Mouse (Mus musculus): ENCODE results near the gene Ddx56. TPM values are rescaled to one million over a fixed set of nuclear protein-coding genes. Genes with fewer than 3 reads are reported as not detected.
A peak's percentile ranks its signal among the peaks of the same experiment; 100 is the strongest.

The Ddx56 gene
- polyA plus RNA-seq, 1 experiment from 2014 or later, result 96.3 TPM

DNA sequence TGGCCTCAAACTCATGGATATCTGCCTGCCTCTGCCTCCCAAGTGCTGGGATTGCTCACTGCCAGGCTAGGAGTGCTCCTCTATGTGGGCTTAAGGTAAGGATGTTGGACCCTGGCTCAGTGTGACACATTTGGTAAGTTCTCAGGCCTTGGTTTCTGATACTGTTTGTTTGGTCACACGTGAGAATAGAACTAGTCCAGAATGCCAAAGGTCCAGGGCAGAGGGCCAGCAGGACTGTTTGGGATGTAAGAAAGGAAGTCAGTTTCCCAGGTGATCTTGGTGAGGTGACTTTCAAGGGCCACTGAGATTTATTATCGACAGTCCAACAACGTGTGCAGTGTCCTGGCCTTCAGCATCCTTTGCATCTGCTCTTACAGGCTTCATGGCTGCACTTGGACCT, 8.9 kb upstream of the Ddx56 start:
- H3K9ac ChIP-seq (replicated peaks; ENCODE audit: low read depth, low read length), result no peak overlapping the region
- WGBS, result 72% methylated on average over 3 of the region's 3 CpGs
- no peaks in the 10 kb centered on the region for H3K27me3 ChIP-seq (ENCODE audit: control insufficient read depth, insufficient read depth, low read length)

DNA sequence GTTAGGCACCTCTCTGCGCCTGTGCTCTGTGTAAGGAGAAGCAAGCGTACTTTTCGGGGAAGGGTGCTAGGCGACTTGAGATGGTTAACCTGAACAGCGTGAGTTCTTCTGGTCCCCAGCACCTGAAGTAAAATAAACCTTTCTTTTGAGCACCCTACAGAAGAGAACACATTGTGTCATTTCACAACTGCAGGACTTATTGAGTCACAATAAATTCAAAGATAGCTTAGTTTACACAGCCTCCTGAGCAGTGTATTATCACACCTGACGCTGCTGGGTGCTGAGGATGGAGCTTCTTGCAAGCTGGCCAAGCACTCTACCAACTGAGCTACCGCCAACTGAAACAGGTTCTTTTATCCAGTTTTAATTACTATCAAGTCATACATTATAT, 7.5 kb upstream of the Ddx56 start:
- no peaks in the 10 kb centered on the region for H3K9me3 ChIP-seq (ENCODE audit: control insufficient read depth, low read depth, low read length)
- ATAC-seq (ENCODE audit: insufficient number of reproducible peaks, insufficient read depth, low FRiP score, low read depth), result no peak; the same call in 1 of the 2 replicates
- H3K9ac ChIP-seq (replicated peaks; ENCODE audit: low read depth, low read length), result no peak overlapping the region; the same call in 1 of the 2 replicates
- H3K4me1 ChIP-seq (ENCODE audit: control insufficient read depth, insufficient read depth, low read length), result peaks cover 9% of the 10 kb centered on the region
- H3K27ac ChIP-seq (ENCODE audit: low read length), result no peak overlapping the region
- peak overlapping the region; percentile 79 for H3K4me2 ChIP-seq (replicated peaks; ENCODE audit: low read depth, low read length)
- H3K4me3 ChIP-seq (ENCODE audit: low read depth, low read length), result peak overlapping the region; percentile 88
- H3K27me3 ChIP-seq (ENCODE audit: control insufficient read depth, insufficient read depth, low read length), result no peaks in the 10 kb centered on the region
- peaks cover 10% of the 10 kb centered on the region for H3K36me3 ChIP-seq (ENCODE audit: control insufficient read depth, insufficient read depth, low read length)
- WGBS, result 27% methylated on average over 7 of the region's 7 CpGs

More for the DNA sequence above, 8.9 kb upstream of the Ddx56 start:
- H3K27ac ChIP-seq (ENCODE audit: low read length), result no peak overlapping the region
- H3K4me3 ChIP-seq (ENCODE audit: low read depth, low read length), result no peak overlapping the region
- no peak for ATAC-seq (ENCODE audit: insufficient number of reproducible peaks, insufficient read depth, low FRiP score, low read depth)
- H3K36me3 ChIP-seq (ENCODE audit: control insufficient read depth, insufficient read depth, low read length), result peaks cover 2% of the 10 kb centered on the region
- H3K9me3 ChIP-seq (ENCODE audit: control insufficient read depth, low read depth, low read length), result no peaks in the 10 kb centered on the region
- peaks cover 9% of the 10 kb centered on the region for H3K4me1 ChIP-seq (ENCODE audit: control insufficient read depth, insufficient read depth, low read length)
- no peak overlapping the region for H3K4me2 ChIP-seq (replicated peaks; ENCODE audit: low read depth, low read length)

DNA sequence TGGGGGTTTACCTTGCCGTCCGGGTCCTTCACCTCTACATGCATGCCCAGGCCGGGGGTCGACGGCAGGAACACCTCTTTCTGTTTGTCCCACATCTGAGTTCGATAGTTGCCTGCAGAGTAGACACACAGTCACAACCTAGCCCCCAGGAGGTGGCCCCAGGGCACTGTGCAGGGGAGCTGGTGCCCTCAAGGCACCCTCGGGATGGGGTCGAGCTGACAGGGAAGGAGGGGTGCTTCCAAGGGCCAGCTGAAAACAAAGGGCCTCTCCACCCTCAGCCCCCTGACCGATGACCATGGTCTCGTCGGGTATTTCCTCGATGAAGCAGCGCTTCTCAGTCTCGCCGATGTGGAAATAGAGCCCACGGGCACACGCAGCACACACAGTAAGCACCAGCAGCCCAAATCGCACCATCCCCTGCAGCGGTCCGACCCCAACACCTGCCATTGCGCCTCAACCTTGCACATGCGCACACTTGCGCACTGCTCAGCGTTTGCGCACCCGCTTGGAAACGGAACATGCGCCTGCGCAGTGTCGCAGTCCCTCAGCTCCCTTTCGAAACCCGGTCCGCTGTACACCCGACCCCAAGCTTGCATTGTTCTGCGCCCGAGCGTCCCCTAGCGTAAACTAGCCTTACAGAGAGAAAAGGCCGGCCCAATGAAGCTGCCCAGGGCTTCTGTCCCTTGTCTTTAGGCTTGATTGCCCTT, 7.0 kb upstream of the Ddx56 start, which contains the start of gene Tmed4:
Gene Tmed4 (minus strand): TSS at position 484 of the 707 bp plus-strand sequence.
- no peaks in the 10 kb centered on the region for H3K27me3 ChIP-seq (ENCODE audit: control insufficient read depth, insufficient read depth, low read length)
- peak within 1 kb of the TSS; percentile 79 for H3K4me2 ChIP-seq (replicated peaks; ENCODE audit: low read depth, low read length)
- H3K36me3 ChIP-seq (ENCODE audit: control insufficient read depth, insufficient read depth, low read length), result peaks cover 10% of the 10 kb centered on the region
- peak; percentile 97 for ATAC-seq (ENCODE audit: insufficient number of reproducible peaks, insufficient read depth, low FRiP score, low read depth)
- H3K9ac ChIP-seq (replicated peaks; ENCODE audit: low read depth, low read length), result peak within 1 kb of the TSS; percentile 73
- under 1% methylated on average over 39 of the region's 39 CpGs for WGBS
- no peaks in the 10 kb centered on the region for H3K9me3 ChIP-seq (ENCODE audit: control insufficient read depth, low read depth, low read length)
- peak within 1 kb of the TSS; percentile 88 for H3K4me3 ChIP-seq (ENCODE audit: low read depth, low read length)
- H3K4me1 ChIP-seq (ENCODE audit: control insufficient read depth, insufficient read depth, low read length), result peaks cover 9% of the 10 kb centered on the region
- no peak within 1 kb of the TSS for H3K27ac ChIP-seq (ENCODE audit: low read length)

DNA sequence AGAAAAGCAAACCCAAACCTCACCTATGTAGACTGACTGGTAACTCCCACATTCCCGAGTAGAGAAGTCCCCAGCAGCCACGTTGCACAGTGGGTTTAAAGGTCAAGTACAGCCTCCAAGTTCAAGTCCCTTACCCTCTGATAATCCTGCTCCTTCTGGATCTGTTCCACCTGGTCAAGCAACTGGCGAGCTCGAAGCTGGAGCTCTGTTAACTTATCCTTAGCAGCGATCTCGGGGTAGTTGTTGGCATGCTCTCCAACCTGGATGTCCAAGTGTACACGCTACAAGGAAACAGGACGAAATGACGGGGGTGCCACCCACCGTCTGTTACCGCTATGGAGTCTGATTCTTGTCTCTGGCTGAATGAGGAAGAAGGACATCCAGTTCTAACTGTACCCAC, 6.0 kb upstream of the Ddx56 start:
- 47% methylated on average over 11 of the region's 11 CpGs for whole genome bisulfite sequencing

DNA sequence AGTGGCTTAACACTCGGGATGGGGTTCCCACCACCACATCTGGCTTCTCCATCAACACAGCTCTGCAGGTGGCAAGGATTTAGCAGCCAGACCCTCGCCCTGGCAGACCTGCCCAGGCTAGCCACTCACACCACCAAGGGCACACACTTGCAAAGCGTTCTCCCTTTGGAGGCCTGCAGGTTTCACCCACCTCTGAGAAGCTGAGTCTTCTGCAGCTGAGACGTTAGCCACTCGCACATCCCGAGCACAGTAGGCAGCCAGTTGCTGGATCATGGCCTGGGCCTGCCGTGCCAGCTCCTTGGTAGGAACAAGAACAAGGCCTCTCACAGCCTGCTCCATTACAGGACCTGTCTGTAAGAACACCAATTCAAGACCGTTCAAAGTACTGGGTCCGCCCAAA, 951 bp downstream of the Ddx56 start:
- Histone ChIP-seq H3K4me1 (ENCODE audit: control insufficient read depth, insufficient read depth, low read length) (peaks cover 8% of the 10 kb centered on the region), H3K27ac (ENCODE audit: low read length) (no peak overlapping the region), H3K4me2 (replicated peaks; ENCODE audit: low read depth, low read length) (peak overlapping the region; percentile 97), H3K9ac (replicated peaks; ENCODE audit: low read depth, low read length) (peak overlapping the region; percentile 89), H3K27me3 (ENCODE audit: control insufficient read depth, insufficient read depth, low read length) (no peaks in the 10 kb centered on the region), H3K4me3 (ENCODE audit: low read depth, low read length) (peak overlapping the region; percentile 97), H3K36me3 (ENCODE audit: control insufficient read depth, insufficient read depth, low read length) (peaks cover 52% of the 10 kb centered on the region), H3K9me3 (ENCODE audit: control insufficient read depth, low read depth, low read length) (no peaks in the 10 kb centered on the region)
- WGBS, result 76% methylated on average over 9 of the region's 9 CpGs
- no peak for ATAC-seq (ENCODE audit: insufficient number of reproducible peaks, insufficient read depth, low FRiP score, low read depth)

More for the DNA sequence above, 6.0 kb upstream of the Ddx56 start:
- Histone ChIP-seq H3K4me1 (ENCODE audit: control insufficient read depth, insufficient read depth, low read length) (peaks cover 9% of the 10 kb centered on the region), H3K27ac (ENCODE audit: low read length) (no peak overlapping the region), H3K4me3 (ENCODE audit: low read depth, low read length) (peak overlapping the region; percentile 88), H3K27me3 (ENCODE audit: control insufficient read depth, insufficient read depth, low read length) (no peaks in the 10 kb centered on the region), H3K36me3 (ENCODE audit: control insufficient read depth, insufficient read depth, low read length) (peaks cover 10% of the 10 kb centered on the region), H3K9me3 (ENCODE audit: control insufficient read depth, low read depth, low read length) (no peaks in the 10 kb centered on the region), H3K4me2 (replicated peaks; ENCODE audit: low read depth, low read length) (peak overlapping the region; percentile 79), H3K9ac (replicated peaks; ENCODE audit: low read depth, low read length) (peak overlapping the region; percentile 73)
- ATAC-seq (ENCODE audit: insufficient number of reproducible peaks, insufficient read depth, low FRiP score, low read depth), result no peak

- peaks cover 77% of the 10 kb centered on the region for H3K36me3 ChIP-seq (ENCODE audit: control insufficient read depth, insufficient read depth, low read length)
- WGBS, result 80% methylated on average over 10 of the region's 10 CpGs
- H3K27ac ChIP-seq (ENCODE audit: low read length), result no peak overlapping the region
- ATAC-seq (ENCODE audit: insufficient number of reproducible peaks, insufficient read depth, low FRiP score, low read depth), result no peak
- no peak overlapping the region for H3K9ac ChIP-seq (replicated peaks; ENCODE audit: low read depth, low read length)
- no peak overlapping the region for H3K4me3 ChIP-seq (ENCODE audit: low read depth, low read length)
- no peaks in the 10 kb centered on the region for H3K27me3 ChIP-seq (ENCODE audit: control insufficient read depth, insufficient read depth, low read length)
- no peak overlapping the region for H3K4me2 ChIP-seq (replicated peaks; ENCODE audit: low read depth, low read length)
- H3K9me3 ChIP-seq (ENCODE audit: control insufficient read depth, low read depth, low read length), result no peaks in the 10 kb centered on the region
- H3K4me1 ChIP-seq (ENCODE audit: control insufficient read depth, insufficient read depth, low read length), result peaks cover 3% of the 10 kb centered on the region
Observed at GRCm38 (mm10) chr11:6261434-6262082, 6.0 kb downstream of the Ddx56 start.

- H3K27me3 ChIP-seq (ENCODE audit: control insufficient read depth, insufficient read depth, low read length), result no peaks in the 10 kb centered on the region
- no peaks in the 10 kb centered on the region for H3K4me1 ChIP-seq (ENCODE audit: control insufficient read depth, insufficient read depth, low read length)
- H3K9ac ChIP-seq (replicated peaks; ENCODE audit: low read depth, low read length), result no peak overlapping the region
- no peak overlapping the region for H3K4me3 ChIP-seq (ENCODE audit: low read depth, low read length)
- 94% methylated on average over 7 of the region's 7 CpGs for WGBS
- ATAC-seq (ENCODE audit: insufficient number of reproducible peaks, insufficient read depth, low FRiP score, low read depth), result no peak
- no peak overlapping the region for H3K27ac ChIP-seq (ENCODE audit: low read length)
- H3K4me2 ChIP-seq (replicated peaks; ENCODE audit: low read depth, low read length), result no peak overlapping the region
- peaks cover 56% of the 10 kb centered on the region for H3K36me3 ChIP-seq (ENCODE audit: control insufficient read depth, insufficient read depth, low read length)
- no peaks in the 10 kb centered on the region for H3K9me3 ChIP-seq (ENCODE audit: control insufficient read depth, low read depth, low read length)
Observed at GRCm38 (mm10) chr11:6259413-6259812, 8.2 kb downstream of the Ddx56 start.

DNA sequence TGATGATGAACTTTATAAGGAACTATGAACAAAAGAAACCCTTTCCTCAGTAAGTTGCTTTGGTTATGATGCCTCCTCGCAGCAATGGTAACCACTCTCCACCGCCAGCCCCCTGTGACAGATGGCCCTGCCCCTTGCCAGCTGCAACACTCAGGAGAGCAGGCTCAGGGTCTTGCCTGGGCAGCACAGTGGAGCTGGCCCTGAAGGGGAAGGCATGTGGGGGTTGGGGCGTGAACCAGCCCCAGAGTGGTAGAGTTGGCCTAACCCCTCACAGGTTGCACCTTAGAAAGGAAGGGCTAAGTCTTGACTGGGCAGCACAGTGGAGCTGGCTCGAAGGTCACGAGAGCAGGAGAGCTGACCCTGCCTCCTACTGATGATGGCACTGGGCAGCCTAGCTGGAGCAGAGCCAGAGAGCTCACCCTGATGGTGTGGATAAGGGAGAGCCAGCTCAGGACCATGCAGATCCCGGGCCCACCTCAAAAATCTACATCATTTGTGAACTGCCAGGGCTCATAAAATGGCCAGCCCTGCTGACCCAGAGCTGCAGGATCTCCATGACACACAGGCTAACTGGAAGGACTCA, 11.0 kb downstream of the Ddx56 start:
- H3K9me3 ChIP-seq (ENCODE audit: control insufficient read depth, low read depth, low read length), result no peaks in the 10 kb centered on the region
- H3K36me3 ChIP-seq (ENCODE audit: control insufficient read depth, insufficient read depth, low read length), result peaks cover 34% of the 10 kb centered on the region
- no peak overlapping the region for H3K9ac ChIP-seq (replicated peaks; ENCODE audit: low read depth, low read length)
- no peak for ATAC-seq (ENCODE audit: insufficient number of reproducible peaks, insufficient read depth, low FRiP score, low read depth)
- no peak overlapping the region for H3K27ac ChIP-seq (ENCODE audit: low read length)
- no peak overlapping the region for H3K4me3 ChIP-seq (ENCODE audit: low read depth, low read length)
- 62% methylated on average over 6 of the region's 6 CpGs for WGBS
- no peaks in the 10 kb centered on the region for H3K4me1 ChIP-seq (ENCODE audit: control insufficient read depth, insufficient read depth, low read length)
- H3K27me3 ChIP-seq (ENCODE audit: control insufficient read depth, insufficient read depth, low read length), result no peaks in the 10 kb centered on the region
- H3K4me2 ChIP-seq (replicated peaks; ENCODE audit: low read depth, low read length), result no peak overlapping the region
